Mouse (Mus musculus) right cerebral cortex, adult 18-20 months (tissue): ENCODE measurements around the gene Abca4.
"Not testable (repeated sequence)": the region's sequence is repeated elsewhere in the genome, so short reads cannot be mapped to it uniquely, and the experiment has no call there.

Experiments
- DNase-seq: peaks from one replicate; pipeline ENCODE4 v3.0.0; 2022; ENCODE audit warnings: mixed read lengths

The Abca4 gene

DNA sequence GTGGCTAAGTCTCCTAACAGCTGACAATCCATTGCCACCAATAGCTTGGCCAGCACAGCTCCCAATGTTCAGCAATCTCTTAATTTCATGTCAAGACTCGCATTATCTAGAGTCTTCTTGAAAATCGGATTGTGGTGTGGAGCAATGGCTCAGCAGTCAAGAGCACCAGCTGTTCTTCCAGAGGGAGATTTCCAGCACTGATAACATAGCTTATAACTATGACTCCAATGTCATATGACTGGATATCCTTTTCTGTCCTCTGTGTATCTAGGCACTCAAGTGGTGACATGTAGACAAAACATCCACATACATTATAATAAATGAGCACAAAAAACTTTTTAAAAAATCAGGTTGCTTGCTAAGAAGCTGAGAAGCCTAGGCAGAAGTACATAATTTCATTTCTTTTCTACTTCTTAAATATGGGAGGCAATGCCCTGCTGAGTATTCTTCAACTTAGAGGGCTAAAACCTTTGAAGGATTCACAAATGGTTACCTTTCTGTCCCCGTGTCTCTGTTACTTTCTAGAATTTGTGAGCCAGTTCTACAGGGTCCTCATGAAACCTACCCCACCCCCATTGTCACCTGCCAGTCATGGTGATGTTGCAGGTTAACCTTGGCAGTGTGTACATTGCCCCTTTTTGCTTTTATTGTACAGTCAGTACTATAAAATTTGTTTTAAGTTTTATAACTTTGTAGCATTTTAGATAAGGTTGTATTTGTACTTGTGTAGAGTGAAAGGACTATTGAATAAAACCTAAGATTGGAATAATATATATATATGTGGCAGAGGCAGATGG lies 177.2 kb downstream of the Abca4 start:
- no peak for DNase-seq

DNA sequence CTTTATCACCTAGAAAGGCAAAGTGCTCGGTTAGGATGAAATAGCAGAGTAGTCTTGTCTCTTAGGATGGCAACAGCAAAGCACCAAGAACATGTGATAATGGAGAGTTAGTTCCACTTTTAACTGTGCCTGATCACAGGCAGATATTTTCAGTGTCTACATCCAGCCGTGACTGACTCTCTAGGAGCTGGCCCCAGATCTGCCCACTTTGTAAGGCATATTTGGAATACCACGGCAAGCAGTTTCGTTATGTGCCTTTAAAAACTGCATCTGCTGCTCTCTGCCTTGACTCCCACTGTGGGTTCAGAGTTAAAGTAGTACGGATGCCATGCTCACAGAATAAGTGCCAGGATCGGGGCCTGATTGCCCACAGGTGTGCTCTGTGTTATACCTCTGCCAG lies 182.7 kb downstream of the Abca4 start:
- not testable (repeated sequence) for DNase-seq
